Mouse (Mus musculus): ENCODE data around the gene Crtc3. TPM values are rescaled to one million over a fixed set of nuclear protein-coding genes. Genes with fewer than 3 reads are reported as not detected.
A peak's percentile ranks its signal among the peaks of the same experiment; 100 is the strongest.

Gene Crtc3
- total RNA-seq (2021) = 10 to 100 TPM; 10.4 to 10.5 TPM
- long read RNA-seq, experiment 1, partial matches to known transcripts = 0 of 1 reads
- long read RNA-seq, experiment 1, other reads (novel, unspliced or antisense) = 1 of 1 reads
- long read RNA-seq, experiment 2, partial matches to known transcripts = 0 of 3 reads
- long read RNA-seq, experiment 2, other reads (novel, unspliced or antisense) = 3 of 3 reads

DNA sequence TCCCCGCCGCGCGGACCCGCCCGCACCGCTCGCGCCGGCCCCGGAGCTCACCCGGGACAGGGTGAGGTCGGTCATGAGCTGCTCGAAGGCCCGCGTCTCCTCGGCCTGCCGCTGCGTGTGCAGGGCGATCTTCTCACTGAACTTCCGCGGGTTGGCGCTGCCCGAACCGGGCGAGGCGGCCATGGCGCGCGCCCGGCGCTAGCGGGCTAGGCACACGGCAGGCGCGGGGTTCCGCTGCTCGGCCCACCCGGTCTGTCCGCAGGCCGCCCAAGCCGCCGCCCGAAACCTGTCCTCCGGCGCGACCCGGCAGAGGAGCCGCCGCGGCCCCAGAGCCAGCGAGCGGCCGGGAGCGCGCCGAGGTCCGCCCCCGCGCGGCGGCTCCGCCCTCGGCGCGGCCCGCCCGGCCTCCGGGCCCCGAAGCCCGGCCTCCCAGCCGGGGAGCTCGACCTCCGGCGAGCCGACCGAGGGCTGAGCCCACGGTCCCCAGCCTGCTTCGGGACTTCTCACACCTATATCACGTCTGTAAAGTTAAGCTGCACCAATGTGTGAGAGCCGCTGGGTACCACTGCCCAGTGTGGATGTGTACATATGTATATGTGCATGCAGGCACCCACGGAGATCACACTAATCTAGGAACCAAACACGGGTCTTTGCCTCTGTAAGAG is at the start of gene Crtc3:
Gene Crtc3, minus strand, starts transcription at position 322 of the 665 bp plus-strand sequence.
- DNase-seq = peak; percentile 75

DNA sequence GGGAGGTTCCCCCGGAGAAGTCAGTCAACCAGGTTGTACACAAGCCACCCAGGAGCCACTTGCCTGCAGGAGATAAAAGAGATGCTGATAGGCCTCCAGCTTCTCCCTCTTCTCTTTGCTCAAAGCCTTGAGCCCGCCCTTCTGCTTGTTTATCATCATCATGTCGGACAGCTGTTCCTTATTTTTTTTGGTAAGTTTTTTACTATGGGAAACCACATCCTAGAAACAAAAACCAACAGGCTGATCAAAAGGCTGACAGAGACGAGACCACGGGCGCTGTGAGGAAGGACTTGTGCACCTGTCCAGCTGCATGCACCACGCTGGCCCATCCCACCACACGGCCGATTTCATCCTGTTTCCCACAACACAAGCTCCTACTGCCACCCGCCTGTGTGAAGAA is 47.5 kb upstream of the Crtc3 start:
- DNase-seq = no peak

- DNase-seq = no peak
These were observed 44.3 kb upstream of the Crtc3 start for GRCm38 (mm10) chr7:80732986-80733385.

GRCm38 (mm10) chr7:80729662-80730061 is 41.0 kb upstream of the Crtc3 start:
- DNase-seq = peak; percentile 33

- no peak for DNase-seq
These were observed 32.4 kb upstream of the Crtc3 start for GRCm38 (mm10) chr7:80721041-80721440.

GRCm38 (mm10) chr7:80719582-80719981 is 30.9 kb upstream of the Crtc3 start:
- no peak for DNase-seq

- DNase-seq = no peak
These were observed 30.4 kb upstream of the Crtc3 start for GRCm38 (mm10) chr7:80719038-80719437.

DNA sequence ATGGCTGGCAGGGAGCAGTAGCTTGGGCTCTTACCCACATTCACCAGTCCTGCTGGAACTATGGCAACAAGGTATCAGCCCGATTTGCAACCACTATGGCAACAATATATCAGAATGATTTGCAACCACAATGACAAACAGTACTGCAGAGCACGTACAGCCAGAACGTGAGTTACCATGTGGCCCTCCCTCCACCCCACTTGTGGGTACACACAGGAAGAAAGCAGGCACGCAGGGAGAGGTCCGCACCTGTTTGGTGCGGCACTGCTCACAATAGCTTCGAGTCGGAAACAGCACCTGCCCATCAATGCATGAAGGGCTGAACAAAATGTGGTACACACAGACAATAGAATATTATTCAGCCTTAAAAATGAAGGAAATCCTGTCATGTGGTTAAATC is 29.8 kb upstream of the Crtc3 start:
- DNase-seq = no peak

DNA sequence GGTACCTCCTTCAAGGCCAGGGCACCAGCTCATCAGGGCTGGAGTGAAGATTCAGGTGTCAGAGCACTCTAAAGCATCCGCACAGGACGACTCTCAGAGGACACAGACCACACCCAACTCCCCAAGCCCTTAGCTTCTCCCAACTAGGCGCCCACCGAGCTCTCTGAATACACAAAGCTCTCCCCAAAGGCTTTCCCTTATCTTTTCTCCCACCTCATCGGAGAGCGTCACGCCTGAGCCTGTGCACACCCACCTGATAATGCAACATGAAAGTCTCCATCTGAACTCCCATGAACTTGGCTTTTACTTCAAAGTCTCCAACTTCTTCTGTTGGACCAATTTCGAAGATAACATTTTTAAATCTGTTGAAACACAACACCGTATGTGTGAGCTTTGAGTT is 28.1 kb upstream of the Crtc3 start:
- no peak for DNase-seq

GRCm38 (mm10) chr7:80715306-80715705 is 26.6 kb upstream of the Crtc3 start:
- no peak for DNase-seq

GRCm38 (mm10) chr7:80711496-80711895 is 22.8 kb upstream of the Crtc3 start:
- DNase-seq = no peak

GRCm38 (mm10) chr7:80710333-80710732 is 21.7 kb upstream of the Crtc3 start:
- no peak for DNase-seq

DNA sequence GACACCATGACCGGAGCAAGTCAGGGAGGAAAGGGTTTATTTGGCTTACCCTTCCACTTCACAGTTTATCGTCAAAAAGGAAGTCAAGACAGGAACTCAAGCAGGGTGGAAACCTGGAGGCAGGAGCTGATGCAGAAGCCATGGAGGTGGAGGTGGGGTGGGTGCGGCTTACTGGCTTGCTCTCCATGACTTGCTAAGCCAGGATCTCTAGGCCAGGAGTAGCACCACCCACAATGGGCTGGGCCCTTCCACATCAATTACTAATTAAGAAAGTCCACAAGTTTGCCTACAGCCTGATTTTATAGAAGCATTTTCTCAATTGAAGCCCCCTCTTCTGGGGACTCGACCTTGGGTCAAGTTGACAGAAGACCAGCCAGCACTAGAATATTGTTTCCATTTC is 15.4 kb upstream of the Crtc3 start:
- DNase-seq = no peak

GRCm38 (mm10) chr7:80702510-80702909 is 13.8 kb upstream of the Crtc3 start:
- DNase-seq = no peak

GRCm38 (mm10) chr7:80699709-80700108 is 11.0 kb upstream of the Crtc3 start:
- no peak for DNase-seq

DNA sequence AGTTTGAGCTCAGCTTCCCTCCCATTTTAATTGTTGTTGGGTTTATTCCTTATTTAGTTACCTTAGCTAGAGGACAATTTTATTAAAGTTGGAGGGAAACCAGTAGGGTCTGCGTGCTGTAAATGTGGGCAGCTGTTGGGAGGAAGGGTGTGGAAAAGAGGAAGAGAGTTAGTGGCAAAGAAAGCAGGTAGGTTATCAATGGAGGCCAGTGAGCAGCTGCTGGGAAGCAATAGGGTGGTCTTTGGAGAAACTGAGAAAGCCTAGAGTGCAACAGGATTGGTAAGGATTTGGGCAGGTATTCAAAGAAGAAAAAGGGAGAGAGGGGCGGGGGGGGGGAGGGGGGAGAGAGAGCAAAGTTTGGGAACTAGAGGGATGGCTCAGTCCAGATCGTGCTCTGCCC is 10.3 kb upstream of the Crtc3 start:
- DNase-seq = no peak

DNA sequence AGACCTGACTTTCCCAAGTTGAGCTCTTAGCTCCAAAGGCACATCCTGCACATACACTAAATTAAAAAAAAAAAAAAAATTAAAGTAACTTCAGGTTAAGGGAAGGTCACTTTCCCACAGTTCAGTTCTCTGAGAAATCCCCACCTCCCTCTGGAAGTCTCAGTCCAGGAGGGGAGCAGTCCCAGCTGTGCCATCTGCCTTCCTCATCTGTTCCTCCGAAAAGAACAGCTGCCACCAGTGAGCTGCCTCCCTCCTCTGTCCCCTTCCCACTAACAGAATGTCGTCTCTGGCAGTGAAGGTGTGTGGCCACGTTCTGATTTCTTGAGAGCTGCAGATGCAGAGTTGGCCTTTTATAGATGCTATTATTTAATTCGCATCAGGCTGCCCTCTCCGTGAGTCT is 9.2 kb upstream of the Crtc3 start:
- DNase-seq = no peak

DNA sequence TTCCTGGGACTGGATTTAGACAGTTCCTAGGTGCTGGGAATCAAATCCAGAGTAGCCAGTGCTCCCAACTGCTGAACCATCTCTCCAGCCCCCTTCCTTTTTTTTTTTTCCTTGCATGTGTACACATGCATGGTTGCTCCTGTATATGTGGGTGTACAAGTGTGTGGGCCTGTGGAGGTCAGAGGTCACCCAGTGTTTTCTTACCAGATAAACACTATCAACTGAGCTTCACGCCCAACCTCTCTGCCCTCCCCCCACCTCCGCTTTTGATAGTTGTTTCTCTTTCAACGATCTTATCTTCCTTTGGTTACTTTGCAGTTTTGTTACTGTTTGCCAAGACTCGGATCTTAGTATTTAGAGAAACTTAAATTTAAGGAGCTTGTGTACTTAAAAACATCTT is 8.2 kb upstream of the Crtc3 start:
- DNase-seq = no peak

DNA sequence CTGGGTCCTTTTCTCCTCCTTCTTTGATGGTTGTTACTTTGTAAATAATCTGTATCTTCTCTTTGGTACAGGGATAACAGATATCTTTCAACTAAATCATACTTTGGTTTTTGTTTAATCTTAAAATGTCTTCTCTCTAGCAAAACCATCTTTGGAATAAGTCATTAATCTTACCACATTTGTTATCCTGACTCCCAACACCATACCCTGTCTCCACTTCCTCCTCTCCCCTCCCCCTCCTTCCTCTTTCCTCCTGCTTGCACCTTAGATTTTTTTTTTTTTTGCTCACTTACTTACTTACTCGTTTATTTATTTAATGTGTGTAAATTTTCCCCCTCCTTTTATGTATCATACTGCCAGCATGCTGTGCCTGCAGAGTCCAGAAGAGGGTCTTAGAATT is 7.7 kb upstream of the Crtc3 start:
- DNase-seq = no peak

DNA sequence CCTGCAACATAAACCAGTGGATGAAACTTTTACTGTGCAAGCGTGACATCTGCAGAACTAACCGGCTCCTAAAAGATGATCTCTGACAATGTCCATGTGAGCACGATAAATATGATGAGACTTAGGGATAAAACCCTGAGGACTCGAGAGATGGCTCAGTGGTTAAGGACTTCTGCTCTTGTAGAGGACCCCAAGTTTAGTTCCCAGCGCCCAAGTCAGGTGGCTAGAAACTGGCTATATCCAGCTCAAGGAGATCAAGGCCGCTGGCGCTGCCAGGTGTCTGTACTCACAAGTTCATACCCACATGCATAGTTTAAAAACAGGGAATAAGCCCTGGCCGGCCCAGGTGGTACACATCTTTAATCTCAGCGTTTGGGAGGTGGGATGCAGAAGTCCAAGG is 3.8 kb upstream of the Crtc3 start:
- DNase-seq = no peak

- no peak for DNase-seq
These were observed 2.5 kb upstream of the Crtc3 start for GRCm38 (mm10) chr7:80691131-80691530.

- DNase-seq = no peak
These were observed 529 bp upstream of the Crtc3 start for GRCm38 (mm10) chr7:80689221-80689591.

DNA sequence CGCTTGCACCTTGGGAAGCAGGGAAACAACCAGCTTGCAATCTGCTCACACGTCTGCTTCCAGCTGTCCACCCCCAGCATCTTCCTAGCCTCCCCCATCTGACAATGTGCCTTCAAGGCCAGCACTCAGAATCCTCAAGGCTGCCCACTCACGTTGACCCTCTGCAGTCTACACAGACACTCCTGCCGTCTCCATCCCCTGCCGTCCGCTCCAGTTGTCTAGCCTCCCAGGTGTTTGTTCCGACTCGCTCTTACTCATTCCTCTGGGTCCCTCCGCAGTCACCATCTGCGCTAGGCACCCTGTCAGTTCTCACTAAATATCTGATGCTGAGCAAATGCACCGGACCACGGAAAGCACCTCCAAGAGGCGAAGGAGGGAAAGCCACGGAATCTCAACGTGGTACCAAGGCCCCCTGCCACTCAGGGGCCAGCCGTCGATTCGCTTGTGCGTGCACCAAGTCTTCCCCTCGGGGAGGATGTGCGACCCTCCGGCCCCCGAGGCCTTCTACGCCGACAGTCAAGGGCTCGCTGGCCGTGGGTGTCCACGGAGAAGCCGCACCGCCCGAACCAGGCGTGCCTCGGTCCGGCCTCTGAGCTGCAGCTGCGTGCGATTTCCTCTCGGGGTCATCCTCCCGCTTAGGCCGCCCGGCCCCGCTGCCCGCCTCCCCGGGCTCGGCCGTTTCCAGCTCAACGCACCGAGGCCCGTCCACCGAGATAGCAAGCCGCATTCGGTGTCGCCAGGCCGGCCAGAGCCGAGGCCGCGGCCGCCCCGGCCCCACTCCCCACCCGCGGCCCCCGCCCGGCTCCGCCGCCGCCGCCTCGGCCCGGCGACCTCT is 739 bp downstream of the Crtc3 start:
- DNase-seq = peak; percentile 56

- DNase-seq = no peak
These were observed 3.0 kb downstream of the Crtc3 start for GRCm38 (mm10) chr7:80685639-80686038.

Measured in gastrocnemius, postnatal 25 days (tissue).